Mouse (Mus musculus) CH12.LX (cell line): ENCODE results near the gene Bnc2.

Source experiments
- CTCF ChIP-seq, 2 experiments: IDR thresholded peaks in 1 of 2; conservative IDR thresholded peaks in 1 of 2; 2 replicates each; pipeline ENCODE4 v1.5.1; 2011 to 2012; ENCODE audit warnings: low read depth in 2 of 2, low read length in 2 of 2, improper control_type of control experiment in 1 of 2, inconsistent platforms in 1 of 2, mild to moderate bottlenecking in 1 of 2, moderate library complexity in 1 of 2
- E2F4 ChIP-seq: IDR thresholded peaks from 2 replicates; pipeline ENCODE4 v1.6.1; 2011; ENCODE audit warnings: low read depth, low read length, improper control_type of control experiment; ENCODE audit not compliant: insufficient replicate concordance
- EP300 ChIP-seq: IDR thresholded peaks from 2 replicates; pipeline ENCODE4 v1.6.1; 2011; ENCODE audit warnings: low read length, improper control_type of control experiment
- HCFC1 ChIP-seq: IDR thresholded peaks from 2 replicates; pipeline ENCODE4 v1.6.1; 2012; ENCODE audit warnings: low read depth, mild to moderate bottlenecking, inconsistent platforms, low read length, improper control_type of control experiment
- MAFK ChIP-seq: IDR thresholded peaks from 2 replicates; pipeline ENCODE4 v1.6.1; 2011; ENCODE audit warnings: low read length, improper control_type of control experiment; ENCODE audit not compliant: insufficient replicate concordance
- MAX ChIP-seq: IDR thresholded peaks from 2 replicates; pipeline ENCODE4 v1.6.1; 2011; ENCODE audit warnings: low read length, improper control_type of control experiment
- RCOR1 ChIP-seq: conservative IDR thresholded peaks from 2 replicates; pipeline ENCODE4 v1.6.1; 2012; ENCODE audit warnings: low read depth, mild to moderate bottlenecking, inconsistent platforms, low read length, improper control_type of control experiment
- USF1 ChIP-seq: IDR thresholded peaks from 2 replicates; pipeline ENCODE4 v1.6.1; 2014; ENCODE audit warnings: low read depth, mild to moderate bottlenecking, inconsistent platforms, low read length, improper control_type of control experiment

GRCm38 (mm10) chr4:84500796-84501349 is 174.2 kb downstream of the Bnc2 start:
- TF ChIP-seq CTCF (conservative IDR thresholded peaks at IDR 0.05 in 1 of 2, IDR thresholded peaks at IDR 0.05 in 1 of 2; ENCODE audit: low read depth in 2 of 2, low read length in 2 of 2) (no peak), MAFK (no peak), MAX (no peak), EP300 (no peak), E2F4 (no peak), USF1 (no peak), HCFC1 (no peak), RCOR1 (no peak)
